Mouse (Mus musculus) liver, embryonic 14.5 days (tissue): Measurements from ENCODE around the gene Tcea3. TPM values are rescaled to one million over a fixed set of nuclear protein-coding genes. Genes with fewer than 3 reads are reported as not detected.

ENCODE experiments used
- ATAC-seq: fragments of 200-750 bp; cut with Nextera tagmentation; 2 replicates; pipeline ENCODE4 v1.8.0; 2017; ENCODE audit warnings: moderate number of reproducible peaks, mild to moderate bottlenecking, moderate library complexity; ENCODE audit not compliant: insufficient read depth
- DNase-seq, 3 experiments: peaks; one replicate each; pipeline ENCODE4 v3.0.0-alpha.2; 2012 to 2013; ENCODE audit warnings: low read depth in 3 of 3, low spot score in 3 of 3
- H3K27ac ChIP-seq: fragments of 300-500 bp; sonication (generic); 2 replicates; pipeline ENCODE4 v1.5.1; 2014; ENCODE audit warnings: moderate library complexity, mild to moderate bottlenecking, control low read depth, inconsistent platforms
- H3K27me3 ChIP-seq: fragments of 300-500 bp; sonication (generic); 2 replicates; pipeline ENCODE4 v1.6.1; 2014; ENCODE audit warnings: mild to moderate bottlenecking, low read length, moderate library complexity; ENCODE audit not compliant: control insufficient read depth, insufficient read depth
- H3K36me3 ChIP-seq: fragments of 300-500 bp; sonication (generic); replicated peaks from 2 replicates; pipeline ENCODE4 v1.6.1; 2014; ENCODE audit warnings: low read depth; ENCODE audit not compliant: control insufficient read depth, insufficient read depth
- H3K4me1 ChIP-seq, 2 experiments: fragments of 200-500 bp in 1 of 2; fragments of 300-500 bp in 1 of 2; sonication (generic) in 1 of 2; replicated peaks; 2 replicates each; pipeline ENCODE4 v1.6.1; 2012 to 2014; ENCODE audit warnings: antibody characterized with exemption in 1 of 2, inconsistent platforms in 1 of 2, low read length in 1 of 2; ENCODE audit not compliant: control insufficient read depth in 2 of 2, insufficient read depth in 2 of 2
- H3K4me2 ChIP-seq: fragments of 300-500 bp; sonication (generic); 2 replicates; pipeline ENCODE4 v1.6.1; 2014; ENCODE audit warnings: low read depth, mild to moderate bottlenecking, control low read depth, moderate library complexity
- H3K4me3 ChIP-seq, 2 experiments: fragments of 200-500 bp in 1 of 2; fragments of 300-500 bp in 1 of 2; sonication (generic) in 1 of 2; 2 replicates each; pipeline ENCODE4 v1.5.1; 2012 to 2014; ENCODE audit warnings: low read depth in 2 of 2, low read length in 2 of 2, mild to moderate bottlenecking in 2 of 2, control low read depth in 1 of 2, inconsistent platforms in 1 of 2, moderate library complexity in 1 of 2; ENCODE audit not compliant: insufficient read depth in 1 of 2
- H3K9ac ChIP-seq: fragments of 300-500 bp; sonication (generic); replicated peaks from 2 replicates; pipeline ENCODE4 v1.6.1; 2014; ENCODE audit warnings: mild to moderate bottlenecking, control low read depth, moderate library complexity
- H3K9me3 ChIP-seq: fragments of 300-500 bp; sonication (generic); 2 replicates; pipeline ENCODE4 v1.6.1; 2016; ENCODE audit warnings: low read length, mixed read lengths; ENCODE audit not compliant: control insufficient read depth
- CTCF ChIP-seq: IDR thresholded peaks from 2 replicates; pipeline ENCODE4 v1.5.1; 2016; ENCODE audit warnings: antibody characterized with exemption, low read depth, control low read depth
- EP300 ChIP-seq: IDR thresholded peaks from 2 replicates; pipeline ENCODE4 v1.6.1; 2016; ENCODE audit warnings: antibody characterized with exemption, low read depth
- WGBS: fragments of 180-500 bp; shearing (Covaris S2); extraction: QIAGEN DNeasy Blood & Tissue Kit; methylation state at CpG from one replicate; pipeline ENCODE4 v1.1.7; 2014; ENCODE audit not compliant: insufficient replicate concordance; 5-methylcytosine and 5-hydroxymethylcytosine counted together
- polyA plus RNA-seq, 2 experiments: library from polyadenylated mRNA; depleted of rRNA in 1 of 2; stranded (reverse) in 1 of 2; unstranded in 1 of 2; fragments of >200 nt; fragmentation: Nextera tagmentation in 1 of 2; extraction: Ambion mirVana in 1 of 2; gene quantifications; 2 replicates each; pipeline versions ENCODE4 v1.2.1 to v1.2.3; 2012 to 2014

Gene Tcea3
- polyA plus RNA-seq, 2 experiments: 4.8 to 12.4 TPM

DNA sequence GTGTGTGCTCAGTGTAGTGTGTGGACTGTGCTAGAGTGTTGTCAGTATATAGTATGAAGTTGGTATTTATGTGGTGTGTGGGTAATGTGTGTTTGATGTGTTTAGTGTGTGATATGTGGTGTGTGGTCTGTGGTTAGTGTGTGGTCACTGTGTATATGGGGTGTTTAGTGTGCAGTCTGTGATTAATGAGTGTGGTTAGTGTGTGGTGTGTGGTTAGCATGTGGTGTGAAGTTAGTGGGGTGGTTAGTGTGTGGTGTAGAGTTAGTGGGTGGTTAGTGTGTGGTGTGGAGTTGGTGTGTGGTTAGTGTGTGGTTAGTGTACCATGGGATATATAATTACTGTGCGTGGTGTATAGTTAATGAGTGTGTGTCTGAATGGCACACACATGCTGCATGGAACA, 21.4 kb downstream of the Tcea3 start:
- H3K9ac ChIP-seq: no peak overlapping the region

DNA sequence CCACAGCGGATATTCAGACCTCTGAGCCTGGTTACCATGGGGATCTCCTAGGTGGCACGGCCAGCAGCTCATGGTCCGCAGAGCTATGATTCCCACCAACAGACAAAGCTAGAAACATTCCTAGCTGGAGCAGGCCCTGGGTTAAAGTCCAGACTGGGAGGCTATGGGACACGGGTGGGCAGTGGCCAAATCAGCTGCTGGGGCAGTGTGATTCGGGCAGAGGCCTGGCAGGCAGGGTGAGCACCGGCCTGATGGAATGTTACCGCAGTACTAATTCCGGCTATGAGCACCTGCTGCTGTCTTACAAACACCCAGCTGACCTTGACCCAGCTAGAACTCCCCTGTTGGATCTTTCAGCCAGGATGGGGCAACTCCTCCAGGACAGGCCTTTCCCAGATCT, 23.1 kb downstream of the Tcea3 start:
- ATAC-seq (no peak), DNase-seq (no peak)
- TF ChIP-seq CTCF (no peak), EP300 (no peak)
- Histone ChIP-seq H3K27me3 (no peaks in the 10 kb centered on the region), H3K4me3 (no peak overlapping the region), H3K4me2 (no peak overlapping the region), H3K4me1 (peaks cover 0 to 2% of the 10 kb centered on the region in 2 experiments; a peak in 1 of 4 replicates), H3K27ac (no peak overlapping the region), H3K9me3 (no peaks in the 10 kb centered on the region), H3K9ac (no peak overlapping the region), H3K36me3 (no peaks in the 10 kb centered on the region)
- WGBS: 70% methylated on average over 8 of the region's 8 CpGs

More for the DNA sequence above, 21.4 kb downstream of the Tcea3 start:
- Histone ChIP-seq H3K27me3 (no peaks in the 10 kb centered on the region), H3K27ac (no peak overlapping the region), H3K4me1 (peaks cover 0 to 2% of the 10 kb centered on the region in 2 experiments; a peak in 1 of 4 replicates), H3K36me3 (no peaks in the 10 kb centered on the region), H3K9me3 (no peaks in the 10 kb centered on the region), H3K4me2 (no peak overlapping the region), H3K4me3 (no peak overlapping the region)
- no peak for TF ChIP-seq CTCF
- no peak for TF ChIP-seq EP300
- no peak for DNase-seq
- no peak for ATAC-seq
- WGBS: 38% methylated on average over 1 of the region's 1 CpGs

DNA sequence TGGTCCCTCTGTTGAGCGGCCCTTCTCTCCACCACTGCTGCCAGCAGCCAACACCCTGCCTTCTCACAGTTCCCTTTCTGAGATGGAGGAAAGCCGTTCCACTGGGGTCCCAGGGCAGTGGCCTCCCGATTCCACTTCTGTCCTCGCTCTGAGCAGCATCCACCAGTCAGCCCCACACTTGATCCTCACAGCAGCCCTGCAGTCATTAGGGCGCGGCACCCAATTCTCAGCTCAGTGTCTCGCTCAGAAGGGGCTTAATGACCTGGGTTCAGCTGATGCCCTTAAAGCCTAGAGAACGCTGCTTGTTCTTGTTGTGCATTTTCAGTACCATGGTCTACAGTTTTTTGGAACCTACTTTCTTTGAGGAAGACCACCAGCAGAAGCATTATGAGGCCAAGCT, 33.6 kb downstream of the Tcea3 start:
- TF ChIP-seq CTCF: no peak
- Histone ChIP-seq H3K4me1 (peaks cover 2 to 6% of the 10 kb centered on the region in 2 experiments; a peak in 1 of 4 replicates), H3K27ac (no peak overlapping the region), H3K4me2 (no peak overlapping the region), H3K36me3 (no peaks in the 10 kb centered on the region), H3K9ac (no peak overlapping the region), H3K4me3 (no peak overlapping the region), H3K27me3 (no peaks in the 10 kb centered on the region; the same call in 1 of the 2 replicates), H3K9me3 (no peaks in the 10 kb centered on the region)
- ATAC-seq (no peak), DNase-seq (no peak)
- WGBS: 64% methylated on average over 8 of the region's 8 CpGs

DNA sequence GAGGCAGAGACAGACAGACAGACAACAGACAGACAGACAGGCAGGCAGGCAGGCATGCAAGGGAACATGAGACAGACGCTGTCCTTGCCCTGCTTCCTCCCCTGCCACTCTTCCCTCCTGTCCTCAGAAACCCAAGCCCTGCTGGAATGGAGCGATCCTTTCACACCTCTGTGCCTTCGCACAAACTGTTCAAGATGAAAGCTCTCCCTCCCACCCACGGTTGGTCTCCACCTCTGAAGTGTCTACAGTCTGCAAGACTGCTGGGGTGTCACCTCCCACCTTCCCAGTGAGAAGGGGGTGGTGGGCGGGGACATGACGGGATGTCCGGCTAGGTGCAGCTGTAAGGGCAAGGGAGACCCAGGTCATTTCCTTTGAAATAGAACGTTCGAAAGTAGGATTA, 34.1 kb downstream of the Tcea3 start:
- WGBS: 51% methylated on average over 9 of the region's 9 CpGs
- no peaks in the 10 kb centered on the region for H3K9me3 ChIP-seq
- ATAC-seq (no peak), DNase-seq (no peak)
- TF ChIP-seq CTCF (no peak), EP300 (no peak)
- H3K4me1 ChIP-seq: peaks cover 5 to 7% of the 10 kb centered on the region in 2 experiments; a peak in 2 of 4 replicates
- no peak overlapping the region for H3K27ac ChIP-seq
- no peaks in the 10 kb centered on the region; the same call in 1 of the 2 replicates for H3K27me3 ChIP-seq
- H3K4me2 ChIP-seq: no peak overlapping the region
- H3K36me3 ChIP-seq: no peaks in the 10 kb centered on the region
- no peak overlapping the region for H3K9ac ChIP-seq
- no peak overlapping the region for H3K4me3 ChIP-seq

DNA sequence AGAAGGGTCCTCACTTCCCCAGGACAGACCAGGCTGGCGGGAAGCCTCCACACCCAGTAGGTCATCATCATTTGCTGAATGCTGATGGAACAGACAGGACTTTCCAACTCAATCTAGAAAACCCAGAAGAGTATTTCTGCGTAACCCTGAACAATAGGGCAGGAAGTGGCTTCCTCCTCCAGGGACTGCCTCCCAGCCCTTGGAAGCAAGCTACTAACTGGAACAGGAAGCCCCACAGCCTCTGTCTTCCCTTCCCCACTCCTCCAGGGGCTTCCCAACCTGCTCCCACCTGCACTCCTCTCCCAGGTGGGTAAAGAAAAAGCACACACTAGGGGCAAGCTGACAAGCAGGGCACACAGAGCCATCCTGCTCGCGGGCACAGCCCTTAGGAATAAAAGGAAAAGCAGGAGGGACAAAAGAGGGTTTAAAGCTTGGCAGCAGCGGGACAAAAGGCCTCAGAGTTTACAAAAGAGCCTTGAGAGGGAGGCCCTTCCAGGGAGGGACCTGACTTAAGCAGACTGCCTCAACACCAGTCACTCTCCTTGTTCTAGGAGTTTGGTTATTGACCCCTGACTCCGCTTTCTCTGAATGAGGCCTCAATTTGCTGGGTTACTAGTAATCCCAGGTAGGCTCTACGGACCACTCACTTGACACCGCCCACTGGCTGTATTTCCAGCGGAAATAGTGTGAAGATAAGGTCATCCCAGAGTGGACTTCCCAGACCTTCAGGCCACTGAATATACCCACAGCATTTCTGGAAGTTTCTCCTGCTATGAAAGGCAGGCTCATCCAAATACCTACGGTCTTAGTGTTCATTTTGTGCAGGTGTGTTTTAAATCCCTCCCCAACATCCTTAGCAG, 35.3 kb downstream of the Tcea3 start:
- H3K9ac ChIP-seq: no peak overlapping the region
- WGBS: 47% methylated on average over 10 of the region's 10 CpGs
- H3K4me1 ChIP-seq: peaks cover 7 to 9% of the 10 kb centered on the region in 2 experiments; a peak in 2 of 4 replicates
- DNase-seq (no peak), ATAC-seq (no peak)
- H3K9me3 ChIP-seq: no peaks in the 10 kb centered on the region
- no peak for TF ChIP-seq EP300
- no peak for TF ChIP-seq CTCF
- no peaks in the 10 kb centered on the region; the same call in 1 of the 2 replicates for H3K27me3 ChIP-seq
- H3K27ac ChIP-seq: no peak overlapping the region
- H3K36me3 ChIP-seq: no peaks in the 10 kb centered on the region
- no peak overlapping the region for H3K4me2 ChIP-seq
- no peak overlapping the region for H3K4me3 ChIP-seq
